Mouse (Mus musculus) ovary, adult 18-20 months (tissue): ENCODE data around the gene Pafah1b3.

Source experiments
- DNase-seq: peaks from one replicate; pipeline ENCODE4 v3.0.0; 2022; ENCODE audit warnings: low spot score, mixed read lengths

Gene Pafah1b3

DNA sequence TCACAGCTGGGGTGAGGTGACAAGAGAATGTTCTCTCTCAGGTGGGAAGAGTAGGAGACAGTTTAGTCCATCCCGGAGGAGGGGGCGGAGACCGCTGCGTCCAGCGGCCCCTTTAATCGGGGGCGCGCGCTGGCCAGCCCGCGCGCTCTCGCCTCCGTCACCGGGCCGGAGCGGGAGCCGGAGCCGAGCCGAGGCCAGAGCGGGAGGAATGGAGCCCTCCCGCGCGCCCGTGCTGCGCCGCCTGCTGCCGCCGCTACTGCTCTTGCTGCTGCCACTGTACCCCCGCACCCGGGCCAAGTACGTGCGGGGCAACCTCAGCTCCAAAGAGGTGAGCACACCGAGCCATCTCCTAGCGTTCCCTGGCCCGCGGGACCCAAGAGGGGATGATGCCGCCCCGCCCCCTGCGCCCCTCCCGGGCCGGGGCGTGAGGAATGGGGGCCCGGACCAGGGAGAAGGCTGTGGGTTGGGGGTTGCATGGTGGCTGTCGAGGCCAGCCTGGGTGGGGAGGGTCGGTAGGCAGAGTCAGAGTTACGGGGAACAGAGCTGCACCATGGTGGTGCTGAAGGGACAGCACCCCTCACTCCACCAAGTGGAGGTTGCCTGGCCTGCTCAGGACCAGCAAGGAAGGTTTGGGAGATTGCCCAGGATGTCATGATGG is 8.3 kb upstream of the Pafah1b3 start, which contains the start of gene Tmem145:
Tmem145 (plus strand) TSS at position 151 of the 658 bp plus-strand sequence.
- DNase-seq: no peak

DNA sequence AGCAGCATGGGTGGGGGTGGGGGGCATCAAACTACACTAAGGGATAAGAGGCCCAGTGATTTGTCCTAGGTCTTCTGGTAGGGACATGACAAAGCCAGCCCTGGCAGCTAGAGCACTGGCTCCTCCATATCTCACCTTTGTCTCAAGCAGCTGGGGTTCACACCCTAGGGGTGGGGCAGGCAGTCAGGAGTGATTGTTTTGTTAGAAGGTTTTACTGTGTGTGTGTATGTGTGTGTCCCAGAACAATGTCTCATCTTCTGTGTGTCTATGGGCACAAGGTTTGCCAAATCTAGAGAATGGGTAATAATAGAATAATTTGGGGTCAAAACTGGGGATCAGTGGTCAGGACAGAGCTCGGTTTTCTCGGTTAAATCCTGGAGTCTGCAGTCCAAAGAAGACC is 7.7 kb upstream of the Pafah1b3 start:
- DNase-seq: no peak

DNA sequence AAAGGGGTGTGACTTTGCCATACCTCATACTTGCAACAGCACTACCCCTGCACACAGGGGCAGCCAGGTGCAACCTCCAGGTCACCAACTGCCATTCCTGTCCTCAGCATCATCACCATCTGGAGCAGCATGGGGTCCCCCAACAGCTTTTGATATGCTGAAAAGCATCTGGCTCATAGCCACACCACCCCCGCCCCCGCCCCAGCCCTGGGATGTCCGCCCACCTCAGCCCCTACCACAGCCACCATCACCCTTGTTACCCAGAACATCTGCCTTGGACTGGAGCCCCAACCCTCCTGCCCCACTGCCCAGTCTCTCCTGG is 5.9 kb upstream of the Pafah1b3 start:
- DNase-seq: no peak

DNA sequence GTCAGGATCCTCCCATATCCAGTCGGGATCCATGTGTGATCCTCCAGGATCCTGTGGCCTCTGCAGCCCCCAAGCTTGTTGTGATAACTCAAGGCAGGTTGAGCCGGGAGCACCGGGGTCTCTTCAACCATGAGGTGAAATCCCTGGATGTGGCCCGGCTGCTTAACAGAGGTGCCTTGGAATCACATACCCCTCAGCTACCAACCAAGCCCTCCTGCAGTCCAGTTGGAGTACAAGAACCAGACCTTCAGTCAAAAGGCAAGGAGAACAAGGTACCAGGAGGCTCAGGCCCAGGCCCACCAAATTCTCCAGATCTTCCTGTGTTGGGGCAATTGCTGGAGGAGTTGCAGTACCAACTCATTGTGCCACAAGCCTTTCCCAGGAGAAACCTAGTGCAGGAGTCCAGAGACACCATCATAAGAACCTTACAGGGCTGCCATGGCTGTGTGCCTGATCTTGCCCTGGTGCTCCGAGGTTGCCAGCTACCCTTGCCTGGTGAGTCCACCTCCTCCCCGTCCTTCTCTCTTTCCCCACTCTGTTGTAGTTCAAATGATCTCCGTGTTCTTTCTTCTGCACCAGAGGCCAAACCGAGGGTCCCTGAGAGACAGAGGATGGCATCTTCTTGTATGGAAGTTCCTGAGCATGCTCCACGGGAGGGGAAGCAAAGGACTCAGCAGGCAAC is 5.4 kb upstream of the Pafah1b3 start:
- DNase-seq: no peak

DNA sequence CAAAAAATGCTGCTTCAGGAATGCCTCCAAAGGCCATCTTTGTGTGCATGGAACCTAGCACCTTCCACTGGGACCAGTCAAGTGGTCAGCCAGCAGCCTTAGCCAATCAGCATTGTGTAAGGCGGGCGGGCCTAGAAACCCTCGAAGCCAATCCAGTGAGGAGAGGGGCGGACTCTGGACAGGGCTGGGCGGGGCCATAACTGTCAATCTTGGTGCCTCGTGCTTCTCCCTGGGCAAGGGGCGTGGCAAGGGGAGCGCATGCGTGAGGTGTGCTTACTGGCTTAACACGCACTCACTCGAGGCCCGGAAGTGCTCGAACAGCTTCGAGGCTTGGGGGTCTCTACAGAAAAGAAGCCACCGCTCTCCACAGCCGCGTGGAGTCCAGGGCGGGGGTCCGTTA is 3.3 kb upstream of the Pafah1b3 start, which contains the start of gene Prr19:
Prr19 (plus strand) TSS at position 349 of the 400 bp plus-strand sequence.
- DNase-seq: no peak

DNA sequence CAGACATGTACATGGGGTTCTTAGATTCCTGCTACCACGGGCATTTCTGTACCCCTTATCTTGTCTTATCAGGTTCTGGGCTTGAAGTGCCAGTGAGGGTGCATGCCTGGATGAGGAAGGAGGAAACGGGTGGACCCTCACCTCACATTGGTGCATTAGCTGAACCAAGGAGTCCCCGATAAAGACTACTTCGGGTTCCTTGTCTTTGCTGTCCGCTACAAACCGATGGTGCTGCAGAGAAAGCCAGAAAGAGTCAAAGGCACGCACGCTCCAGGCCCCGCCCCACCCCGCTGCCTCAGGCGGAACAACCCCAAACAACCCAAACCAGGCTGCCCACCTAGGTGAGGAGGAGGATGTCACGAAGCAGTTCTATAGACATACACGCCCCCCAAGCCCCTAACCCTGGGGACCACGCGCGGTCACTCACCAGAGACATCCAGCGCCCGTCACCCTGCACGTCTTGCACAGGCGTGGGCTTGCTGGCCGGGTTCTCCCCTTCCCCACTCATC is 787 bp downstream of the Pafah1b3 start:
- no peak for DNase-seq

DNA sequence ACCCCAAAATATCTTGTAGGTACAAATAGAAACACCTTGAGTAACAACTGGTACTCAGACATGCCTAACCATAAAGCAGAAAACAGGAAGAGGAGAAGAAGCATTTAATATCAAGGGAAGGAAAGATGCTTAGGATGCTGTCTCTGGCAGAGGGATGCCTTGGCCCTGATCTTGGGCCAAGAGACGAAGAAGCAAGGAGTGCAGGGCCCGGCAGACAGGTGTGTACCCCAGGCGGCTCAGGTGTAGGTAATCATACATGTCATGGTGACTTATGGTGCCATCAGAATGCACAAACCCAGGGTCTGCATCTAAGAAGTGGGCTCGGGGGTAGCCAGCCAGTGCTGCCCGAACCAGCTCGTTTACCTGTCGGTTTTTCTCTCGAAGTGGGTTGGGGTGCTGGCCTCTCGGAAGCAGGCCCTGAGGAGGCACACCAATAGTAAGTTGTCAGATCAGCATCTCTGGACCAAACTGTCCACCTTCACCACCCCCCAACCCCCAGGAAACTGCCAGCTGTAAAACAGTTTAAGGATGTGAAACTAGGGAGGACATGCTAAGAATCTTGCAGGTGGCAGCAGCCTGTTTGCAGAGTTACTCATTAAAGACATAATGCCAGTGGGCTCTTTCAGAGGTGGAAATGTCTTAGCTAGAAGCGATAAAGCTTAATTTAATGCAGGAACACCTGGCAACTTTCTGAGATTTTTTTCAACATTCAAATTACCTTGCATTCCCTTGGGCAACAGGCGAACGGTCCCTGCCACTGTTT is 2.6 kb downstream of the Pafah1b3 start:
- DNase-seq: no peak

DNA sequence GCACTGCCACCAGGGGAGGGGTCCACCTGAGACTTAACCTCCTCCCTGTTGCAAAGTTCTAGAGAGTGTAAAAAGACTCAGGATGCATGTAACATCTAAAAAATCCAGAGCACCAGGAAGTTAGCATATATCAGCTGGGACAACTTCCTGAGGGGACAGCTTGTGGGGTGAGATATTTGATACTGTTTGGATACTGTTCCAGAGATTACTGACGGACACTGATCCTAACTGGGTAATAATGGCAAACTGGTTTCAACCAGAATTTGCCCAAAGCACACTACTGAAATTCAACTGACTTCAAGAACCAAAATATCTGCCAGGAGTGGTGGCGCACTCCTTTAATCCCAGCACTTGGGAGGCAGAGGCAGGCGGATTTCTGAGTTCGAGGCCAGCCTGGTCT is 3.3 kb downstream of the Pafah1b3 start:
- no peak for DNase-seq

DNA sequence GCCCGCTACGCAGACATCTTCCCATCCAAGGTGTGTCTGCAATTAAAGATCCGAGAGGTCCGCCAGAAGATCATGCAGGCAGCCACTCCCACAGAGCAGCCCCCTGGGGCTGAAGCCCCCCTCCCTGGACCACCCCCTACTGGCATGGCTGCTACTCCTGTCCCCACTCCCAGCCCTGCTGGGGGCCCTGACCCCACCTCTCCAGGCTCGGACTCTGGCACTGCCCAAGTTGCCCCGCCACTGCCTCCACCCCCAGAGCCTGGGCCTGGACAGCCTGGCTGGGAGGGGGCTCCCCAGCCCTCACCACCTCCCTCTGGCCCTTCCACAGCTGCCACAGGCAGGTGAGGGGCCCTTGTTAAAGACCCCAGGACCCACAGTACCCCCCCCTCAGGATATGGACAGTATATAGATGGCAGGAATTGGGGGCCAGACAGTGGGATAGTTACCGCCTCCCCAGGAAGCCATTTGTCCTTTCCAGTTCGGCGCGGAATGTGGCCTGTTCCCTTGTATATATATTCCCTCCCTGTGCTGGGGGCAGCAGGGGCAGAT is 4.5 kb downstream of the Pafah1b3 start:
- no peak for DNase-seq

DNA sequence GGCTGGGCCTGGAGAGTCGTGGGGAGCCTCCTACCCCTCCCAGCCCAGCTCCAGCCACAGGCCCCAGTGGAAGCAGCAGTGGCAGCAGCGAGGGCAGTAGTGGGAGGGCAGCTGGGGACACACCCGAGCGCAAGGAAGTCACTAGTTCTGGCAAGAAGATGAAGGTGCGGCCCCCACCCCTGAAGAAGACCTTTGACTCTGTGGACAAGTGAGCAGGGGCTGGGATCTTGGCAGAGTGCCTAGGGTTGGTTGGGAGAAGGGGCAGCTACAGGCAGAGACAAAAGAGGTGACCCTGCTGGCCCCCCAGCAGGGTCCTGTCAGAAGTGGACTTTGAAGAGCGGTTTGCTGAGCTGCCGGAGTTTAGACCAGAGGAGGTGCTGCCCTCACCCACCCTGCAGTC is 5.7 kb downstream of the Pafah1b3 start:
- no peak for DNase-seq

DNA sequence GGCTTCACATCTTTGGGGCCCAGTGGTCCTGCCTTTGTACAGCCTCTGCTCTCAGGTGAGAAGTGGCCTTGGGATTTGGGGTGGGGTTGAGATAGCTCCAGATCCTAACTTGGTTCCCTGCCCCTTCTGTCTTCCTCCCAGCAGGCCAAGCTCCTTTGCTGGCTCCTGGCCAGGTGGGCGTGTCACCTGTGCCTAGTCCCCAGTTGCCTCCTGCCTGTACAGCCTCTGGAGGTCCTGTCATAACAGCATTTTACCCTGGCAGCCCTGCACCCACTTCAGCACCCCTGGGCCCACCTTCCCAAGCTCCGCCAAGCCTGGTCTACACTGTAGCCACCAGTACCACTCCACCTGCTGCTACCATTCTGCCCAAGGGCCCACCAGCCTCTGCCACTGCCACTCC is 6.9 kb downstream of the Pafah1b3 start:
- no peak for DNase-seq

DNA sequence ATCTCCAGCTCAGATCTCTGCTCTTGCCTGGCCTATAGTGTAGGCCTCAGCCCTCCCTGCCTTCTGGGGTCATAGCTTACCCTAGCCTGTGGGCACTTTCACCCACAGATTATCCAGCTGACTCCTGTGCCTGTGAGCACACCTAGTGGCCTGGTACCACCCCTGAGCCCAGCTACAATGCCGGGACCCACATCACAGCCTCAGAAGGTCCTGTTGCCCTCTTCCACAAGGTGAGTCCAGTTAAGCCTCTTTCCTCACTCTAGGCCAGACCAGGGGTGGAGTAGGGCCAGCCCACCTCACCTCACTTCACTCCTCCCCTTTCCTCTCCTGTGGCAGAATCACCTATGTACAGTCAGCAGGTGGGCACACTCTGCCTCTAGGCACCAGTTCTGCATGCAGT is 7.3 kb downstream of the Pafah1b3 start:
- DNase-seq: no peak

DNA sequence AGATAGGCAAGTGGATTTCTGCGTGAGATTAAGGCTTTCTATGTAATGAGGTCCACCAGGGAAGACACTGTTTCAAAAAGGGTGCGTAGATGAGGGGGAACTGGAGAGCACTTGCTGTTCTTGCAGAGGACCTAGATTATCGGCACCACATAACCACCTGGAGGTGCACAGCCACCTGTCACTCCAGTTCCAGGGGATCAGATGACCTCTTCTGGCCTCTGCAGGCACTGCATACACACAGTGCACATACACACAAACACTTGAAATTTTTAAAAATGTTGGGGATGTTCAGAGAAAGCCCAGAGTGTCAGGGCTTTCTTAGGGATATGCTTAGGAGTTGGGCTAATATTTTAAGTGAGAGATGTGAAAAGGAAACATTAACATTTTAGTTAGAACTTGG is 7.9 kb downstream of the Pafah1b3 start:
- no peak for DNase-seq

DNA sequence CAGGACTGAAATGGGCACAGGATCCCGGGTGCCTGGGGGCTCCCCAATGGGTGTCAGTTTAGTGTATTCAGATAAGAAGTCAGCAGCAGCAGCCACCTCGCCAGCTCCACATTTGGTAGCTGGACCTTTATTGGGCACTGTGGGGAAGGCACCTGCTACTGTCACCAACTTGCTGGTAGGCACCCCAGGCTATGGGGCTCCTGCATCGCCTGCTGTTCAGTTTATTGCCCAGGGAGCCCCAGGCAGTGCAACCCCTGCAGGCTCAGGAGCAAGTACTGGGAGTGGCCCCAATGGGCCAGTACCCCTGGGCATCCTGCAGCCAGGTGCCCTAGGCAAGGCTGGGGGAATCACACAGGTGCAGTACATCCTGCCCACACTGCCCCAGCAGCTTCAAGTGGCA is 9.1 kb downstream of the Pafah1b3 start:
- no peak for DNase-seq

DNA sequence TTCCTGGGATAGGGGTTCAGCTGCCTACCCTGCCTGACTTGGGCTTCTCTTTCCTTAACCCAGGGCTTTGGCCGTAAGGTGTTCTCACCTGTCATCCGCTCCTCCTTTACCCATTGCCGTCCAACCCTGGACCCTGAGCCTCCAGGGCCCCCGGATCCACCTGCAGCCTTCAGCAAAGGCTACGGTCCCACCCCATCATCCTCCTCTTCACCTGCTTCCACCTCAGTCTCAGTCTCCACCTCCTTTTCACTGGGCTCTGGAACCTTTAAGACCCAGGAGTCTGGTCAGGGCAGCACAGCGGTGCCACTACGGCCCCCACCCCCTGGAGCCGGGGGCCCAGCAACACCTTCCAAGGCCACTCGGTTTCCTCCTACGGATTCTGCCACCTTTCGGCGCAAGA is 9.8 kb downstream of the Pafah1b3 start:
- no peak for DNase-seq

DNA sequence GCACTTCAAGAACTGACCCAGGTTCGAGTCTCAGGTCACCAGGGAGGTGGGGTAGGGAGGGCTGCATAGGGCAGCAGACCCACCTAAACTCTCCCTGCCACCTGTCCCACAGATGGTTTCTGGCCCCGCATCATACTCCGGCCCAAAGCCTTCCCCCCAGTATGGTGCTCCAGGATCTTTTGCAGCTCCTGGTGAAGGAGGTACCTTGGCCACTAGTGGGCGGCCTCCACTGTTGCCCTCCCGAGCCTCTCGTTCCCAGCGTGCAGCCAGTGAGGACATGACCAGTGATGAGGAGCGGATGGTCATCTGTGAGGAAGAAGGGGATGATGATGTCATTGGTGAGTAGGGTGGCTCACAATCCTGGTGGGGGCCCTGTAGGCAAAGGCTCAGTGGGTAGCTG is 10.8 kb downstream of the Pafah1b3 start:
- no peak for DNase-seq

DNA sequence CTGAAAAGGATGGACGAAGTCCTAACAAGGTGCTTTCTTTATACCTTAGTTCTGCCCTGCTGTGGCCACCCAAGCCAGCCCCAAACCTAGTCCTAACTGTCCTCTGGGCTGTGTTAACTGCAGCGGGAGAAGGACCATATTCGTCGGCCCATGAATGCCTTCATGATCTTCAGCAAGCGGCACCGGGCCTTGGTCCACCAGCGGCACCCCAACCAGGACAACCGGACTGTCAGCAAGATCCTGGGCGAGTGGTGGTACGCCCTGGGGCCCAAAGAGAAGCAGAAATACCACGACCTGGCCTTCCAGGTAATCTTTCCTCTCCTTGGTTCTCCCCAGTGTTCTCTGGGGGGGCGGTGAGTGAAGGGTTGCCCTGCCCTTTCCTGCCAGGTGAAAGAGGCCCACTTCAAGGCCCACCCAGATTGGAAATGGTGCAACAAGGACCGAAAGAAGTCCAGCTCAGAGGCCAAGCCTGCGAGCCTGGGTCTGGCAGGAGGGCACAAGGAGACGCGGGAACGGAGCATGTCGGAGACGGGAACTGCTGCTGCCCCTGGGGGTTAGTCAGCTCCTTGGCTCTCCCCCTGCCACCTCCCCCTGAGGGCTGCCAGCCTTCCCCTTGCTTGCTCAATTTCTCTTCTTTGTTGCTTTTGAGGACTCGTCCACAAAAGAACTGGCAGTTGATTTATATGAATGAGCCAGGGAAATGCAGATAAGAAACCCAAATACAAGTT is 12.1 kb downstream of the Pafah1b3 start:
- DNase-seq: no peak

DNA sequence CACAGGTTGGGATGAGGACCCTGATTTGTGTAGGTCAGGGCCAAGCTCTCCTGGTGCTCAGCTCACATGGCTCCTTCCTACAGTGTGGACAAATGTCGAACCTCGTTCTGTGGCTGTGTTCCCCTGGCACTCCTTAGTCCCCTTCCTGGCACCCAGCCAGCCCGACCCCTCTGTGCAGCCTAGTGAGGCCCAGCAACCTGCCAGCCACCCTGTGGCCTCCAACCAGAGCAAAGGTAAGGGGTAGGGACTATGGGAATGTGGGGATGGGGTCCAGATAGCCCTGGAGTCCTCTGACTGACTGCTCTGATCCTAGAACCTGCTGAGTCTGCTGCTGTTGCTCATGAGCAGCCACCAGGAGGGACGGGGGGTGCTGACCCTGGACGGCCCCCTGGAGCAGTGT is 13.0 kb downstream of the Pafah1b3 start:
- DNase-seq: no peak

DNA sequence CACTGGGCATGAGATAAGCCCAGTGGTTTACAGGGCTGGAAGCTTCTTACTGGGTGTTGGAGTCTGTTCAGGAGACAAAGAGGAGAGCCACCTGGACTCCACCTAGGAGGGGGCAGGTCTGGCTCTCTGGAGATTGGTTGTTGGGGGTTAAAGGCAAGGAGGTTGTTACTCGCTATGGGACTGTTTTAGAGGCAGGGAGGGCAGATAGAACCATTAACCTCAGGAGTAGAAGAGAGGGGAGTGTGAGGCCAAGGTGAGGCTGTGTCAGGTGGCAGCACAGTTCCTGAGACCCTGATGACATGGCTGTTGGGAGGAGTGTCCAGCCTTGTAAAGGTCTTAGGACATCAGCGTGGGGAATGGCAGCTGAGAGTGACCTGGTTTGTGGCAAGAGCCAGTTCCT is 13.6 kb downstream of the Pafah1b3 start:
- DNase-seq: no peak

DNA sequence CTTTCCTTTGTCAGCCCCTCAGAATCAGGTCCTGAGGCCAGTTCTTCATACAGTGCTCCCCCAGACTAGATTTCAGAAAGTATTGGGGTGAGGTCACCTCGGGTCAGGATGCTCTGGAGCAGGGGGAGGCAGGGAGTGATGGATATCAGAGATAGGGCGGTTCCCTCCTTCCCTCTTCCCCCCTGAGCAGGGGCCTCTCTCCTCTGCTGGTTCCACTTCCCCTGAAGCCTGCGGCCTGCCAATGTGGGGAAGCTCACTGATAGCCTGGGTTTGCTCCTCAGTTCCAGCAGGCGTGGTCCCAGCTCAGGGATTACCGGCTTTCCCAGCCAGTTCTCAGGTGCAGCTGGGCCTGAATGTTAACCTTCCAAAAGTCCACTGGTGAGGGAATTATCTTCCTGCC is 14.1 kb downstream of the Pafah1b3 start:
- no peak for DNase-seq

DNA sequence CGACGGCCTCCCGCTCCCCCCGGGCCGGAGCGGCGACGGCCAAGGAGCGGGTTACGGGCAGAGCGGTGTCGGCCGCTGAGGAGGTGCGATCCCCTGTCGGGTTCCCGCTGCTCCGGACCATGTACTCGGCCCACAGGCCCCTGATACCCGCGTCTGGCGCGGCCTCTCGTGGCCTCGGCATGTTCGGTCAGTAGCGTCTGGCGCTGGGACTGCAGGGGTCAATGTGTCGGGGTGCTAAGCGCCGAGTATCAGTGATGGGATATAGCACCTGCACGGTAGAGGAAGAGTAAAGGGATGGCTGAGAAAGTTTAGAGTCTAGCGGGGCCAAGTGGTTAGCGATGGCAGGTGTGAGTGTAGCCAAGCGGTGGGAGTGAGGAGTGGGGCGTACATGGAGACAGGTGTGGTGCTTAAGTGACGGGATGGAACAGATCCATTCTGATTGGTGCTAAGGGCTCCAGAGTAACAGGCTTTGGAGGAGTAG is 15.0 kb downstream of the Pafah1b3 start:
- no peak for DNase-seq
